Mouse (Mus musculus) lung, postnatal 0 days (tissue): ENCODE data around the gene Amotl2.
A peak's percentile ranks its signal among the peaks of the same experiment; 100 is the strongest.

ENCODE experiments used
- CTCF ChIP-seq: IDR thresholded peaks from 2 replicates; pipeline ENCODE4 v1.5.1; 2016; ENCODE audit warnings: antibody characterized with exemption, mild to moderate bottlenecking
- EP300 ChIP-seq: IDR thresholded peaks from 2 replicates; pipeline ENCODE4 v1.6.1; 2016; ENCODE audit warnings: antibody characterized with exemption, mild to moderate bottlenecking, control low read depth

- TF ChIP-seq CTCF, result no peak
- peak; percentile 67 for TF ChIP-seq EP300
These were observed 42.4 kb downstream of the Amotl2 start for GRCm38 (mm10) chr9:102758851-102759250.
